Mouse (Mus musculus) spleen, adult 10 weeks (tissue): ENCODE results near the gene Plekhm2. TPM values are rescaled to one million over a fixed set of nuclear protein-coding genes. Genes with fewer than 3 reads are reported as not detected.

Experiments
- polyA plus RNA-seq: library from polyadenylated mRNA; stranded (reverse); fragments of 350-450 nt; fragmentation: Illumina TruSeq; extraction: RNeasy Lipid Tissue Mini Kit (QIAGEN cat#74804); gene quantifications from one replicate; pipeline ENCODE4 v1.2.3, GENCODE M21; 2015; ENCODE audit warnings: low replicate concordance; ENCODE audit not compliant: insufficient read depth

The Plekhm2 gene
- polyA plus RNA-seq: 18.0 TPM

DNA sequence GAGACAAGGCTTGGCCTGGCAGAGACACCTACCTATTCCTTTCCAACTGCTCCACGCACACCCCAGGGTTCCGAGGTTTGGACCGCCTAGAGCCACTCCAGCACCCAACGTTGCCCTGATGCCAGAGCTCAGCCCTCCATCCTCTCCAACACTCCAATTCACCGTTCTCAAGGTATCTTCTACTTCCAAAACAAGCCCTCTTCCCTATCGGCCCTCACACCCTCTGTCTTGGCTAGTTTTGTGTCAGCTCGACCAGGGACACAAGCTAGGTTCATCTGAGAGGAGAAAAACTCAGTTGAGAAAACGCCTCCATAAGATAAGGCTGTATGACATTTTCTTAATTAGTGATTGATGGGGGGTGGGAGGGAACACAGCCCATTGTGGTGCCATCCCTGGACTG, at the start of gene Plekhm2:
TSS of gene Plekhm2 (minus strand) at position 101 of the 400 bp plus-strand sequence.

DNA sequence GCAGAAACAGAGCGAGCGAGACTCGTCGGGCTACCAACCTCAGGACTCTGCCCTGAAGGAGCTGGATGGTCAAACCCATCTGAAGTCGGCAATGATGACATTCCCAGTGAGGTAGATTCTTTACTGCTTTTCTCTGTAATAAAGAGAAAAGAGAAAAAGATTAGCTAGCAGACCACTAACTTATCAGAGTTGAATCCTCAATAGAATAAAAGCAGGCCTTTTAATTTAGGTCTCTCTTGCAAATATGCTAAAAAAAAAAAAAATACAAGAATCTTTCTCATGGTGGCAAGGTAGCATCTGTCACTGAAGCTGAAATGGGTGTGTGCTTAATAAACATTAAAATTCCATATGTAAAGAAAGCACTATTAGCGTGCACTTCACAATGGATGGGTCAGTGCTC, 20.8 kb upstream of the Plekhm2 start, which contains the start of gene Rsc1a1:
TSS of gene Rsc1a1 (minus strand) at position 101 of the 400 bp plus-strand sequence.

DNA sequence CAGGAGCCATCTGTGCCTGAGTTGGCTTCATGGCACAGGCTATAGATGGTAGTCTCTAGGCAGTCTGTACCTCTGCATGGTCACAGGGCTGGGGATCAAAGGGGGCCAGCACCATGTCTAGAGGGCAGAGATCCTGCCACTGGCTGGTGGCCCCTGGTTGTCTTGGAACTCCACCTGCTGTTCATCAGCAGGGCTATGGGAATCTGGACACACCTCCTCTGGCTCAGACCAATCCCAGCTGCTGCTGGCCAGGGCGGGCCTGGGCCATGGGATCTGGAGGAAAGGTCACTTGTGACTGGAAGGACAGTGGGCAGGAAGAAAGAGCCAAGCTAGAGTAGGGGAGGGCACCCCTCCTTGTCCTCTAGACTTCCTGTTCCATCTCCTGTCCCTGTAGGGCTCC, 41.0 kb downstream of the Plekhm2 start, which contains the start of gene Slc25a34:
TSS of gene Slc25a34 (minus strand) at position 156 of the 400 bp plus-strand sequence.

DNA sequence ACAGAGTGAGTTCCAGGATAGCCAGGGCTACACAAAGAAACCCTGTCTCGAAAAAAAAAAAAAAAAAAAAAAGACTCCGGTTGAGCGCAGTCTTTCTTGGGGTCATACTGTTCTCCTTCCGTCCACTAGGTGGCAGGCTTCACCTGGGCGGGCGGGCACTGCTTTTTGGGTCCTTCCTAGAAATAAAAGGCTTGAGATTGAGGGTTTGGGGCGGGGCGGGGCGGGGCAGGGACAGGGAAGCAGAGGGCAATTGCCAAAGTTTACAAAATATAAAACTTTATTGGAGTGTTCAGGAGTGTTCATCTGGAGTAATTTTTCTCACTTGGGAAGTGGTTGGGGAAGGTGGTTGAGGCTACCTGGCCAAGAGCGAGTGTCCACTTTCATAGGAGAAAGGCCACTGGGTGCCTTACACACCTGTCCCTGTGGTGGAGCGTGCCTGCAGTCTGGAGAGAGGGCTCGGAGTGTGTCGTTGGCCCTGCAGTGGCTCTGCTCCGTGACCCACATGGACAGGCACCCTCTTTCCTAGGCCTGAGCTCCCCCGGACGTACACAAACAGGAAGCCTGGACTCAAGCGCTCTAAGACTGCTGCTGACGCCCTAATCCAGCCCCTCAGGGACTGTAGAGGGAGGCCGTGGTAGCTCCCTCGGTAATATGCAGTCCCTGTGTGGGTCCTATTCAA, 46.0 kb downstream of the Plekhm2 start, which contains the start of gene Tmem82:
TSS of gene Tmem82 (minus strand) at position 69 of the 679 bp plus-strand sequence.

DNA sequence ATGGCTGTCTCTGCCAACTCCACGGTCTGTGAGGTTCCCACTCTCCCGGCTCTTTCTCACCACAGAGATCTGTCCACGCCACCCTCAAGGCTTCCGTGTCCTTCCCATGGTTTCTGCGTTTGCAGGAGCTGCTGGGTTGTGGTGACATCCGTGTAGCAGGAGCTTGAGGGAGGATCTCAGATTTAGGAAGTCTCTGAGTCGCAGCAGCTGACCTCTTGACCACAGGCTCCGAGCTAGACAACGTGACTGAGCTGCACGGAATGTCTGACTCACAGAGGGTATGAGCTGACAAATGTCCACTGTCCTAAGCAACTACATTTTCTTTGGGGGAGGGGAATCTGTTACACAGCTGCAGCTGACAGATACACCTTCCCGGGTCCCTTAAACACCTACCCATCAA, 58.8 kb downstream of the Plekhm2 start, which contains the start of gene Fblim1:
TSS of gene Fblim1 (minus strand) at position 236 of the 400 bp plus-strand sequence.

Other genes starting within 250 kb of the Plekhm2 start
- not detected for gene Clcnkb, start 248.9 kb downstream of the Plekhm2 start, polyA plus RNA-seq
- 0.52 TPM for gene Hspb7, start 244.1 kb downstream of the Plekhm2 start, polyA plus RNA-seq
- not detected for gene Srarp, start 228.8 kb downstream of the Plekhm2 start, polyA plus RNA-seq
- gene Zbtb17, start 220.2 kb downstream of the Plekhm2 start, polyA plus RNA-seq: 6.5 TPM
- 10.1 TPM for gene Spen, start 126.3 kb downstream of the Plekhm2 start, polyA plus RNA-seq
- 9.3 TPM for gene Fblim1, start 58.8 kb downstream of the Plekhm2 start, polyA plus RNA-seq
- gene Tmem82, start 46.3 kb downstream of the Plekhm2 start, polyA plus RNA-seq: 0.28 TPM
- 0.11 TPM for gene Slc25a34, start 41.1 kb downstream of the Plekhm2 start, polyA plus RNA-seq
- gene Rsc1a1, start 20.7 kb upstream of the Plekhm2 start, polyA plus RNA-seq: 11.3 TPM
- 37.2 TPM for gene Ddi2, start 58.5 kb upstream of the Plekhm2 start, polyA plus RNA-seq
- not detected for gene Agmat, start 81.8 kb upstream of the Plekhm2 start, polyA plus RNA-seq
- 10.4 TPM for gene Dnajc16, start 126.0 kb upstream of the Plekhm2 start, polyA plus RNA-seq
- 27.7 TPM for gene Casp9, start 128.7 kb upstream of the Plekhm2 start, polyA plus RNA-seq
- 7.5 TPM for gene Cela2a, start 161.3 kb upstream of the Plekhm2 start, polyA plus RNA-seq
- not detected for gene Ctrc, start 181.5 kb upstream of the Plekhm2 start, polyA plus RNA-seq
- gene Efhd2, start 210.0 kb upstream of the Plekhm2 start, polyA plus RNA-seq: 34.5 TPM